Mouse (Mus musculus) induced T-regulatory cell, adult 2 months (primary cell): ENCODE measurements around the gene Elp6.
A peak's percentile ranks its signal among the peaks of the same experiment; 100 is the strongest.
"Not testable (repeated sequence)": the region's sequence is repeated elsewhere in the genome, so short reads cannot be mapped to it uniquely, and the experiment has no call there.

ENCODE experiments used
- DNase-seq: peaks from one replicate; pipeline ENCODE4 v3.0.0-alpha.2; 2012; ENCODE audit warnings: low read depth

Elp6 gene

GRCm38 (mm10) chr9:110316503-110316902 lies 11.5 kb downstream of the Elp6 start:
- no peak for DNase-seq

- DNase-seq = no peak
These were observed 15.8 kb downstream of the Elp6 start for GRCm38 (mm10) chr9:110320769-110321168.

GRCm38 (mm10) chr9:110322972-110323371 lies 18.0 kb downstream of the Elp6 start:
- DNase-seq = no peak

- DNase-seq = no peak
These were observed 19.2 kb downstream of the Elp6 start for GRCm38 (mm10) chr9:110324181-110324580.

GRCm38 (mm10) chr9:110328178-110328577 lies 23.2 kb downstream of the Elp6 start:
- DNase-seq = no peak

- DNase-seq = peak; percentile 55
These were observed 24.1 kb downstream of the Elp6 start for GRCm38 (mm10) chr9:110328946-110329630.

- DNase-seq = peak; percentile 62
These were observed 24.7 kb downstream of the Elp6 start for GRCm38 (mm10) chr9:110329655-110330054.

GRCm38 (mm10) chr9:110330341-110330740 lies 25.4 kb downstream of the Elp6 start:
- peak; percentile 30 for DNase-seq

- DNase-seq = not testable (repeated sequence)
These were observed 25.9 kb downstream of the Elp6 start for GRCm38 (mm10) chr9:110330913-110331312.

GRCm38 (mm10) chr9:110333135-110333895 lies 28.3 kb downstream of the Elp6 start, which contains the start of gene Scap:
Gene Scap, plus strand, starts transcription at chr9:110333288.
- DNase-seq = peak; percentile 97

- peak; percentile 30 for DNase-seq
These were observed 28.9 kb downstream of the Elp6 start for GRCm38 (mm10) chr9:110333896-110334259.

GRCm38 (mm10) chr9:110334849-110335248 lies 29.9 kb downstream of the Elp6 start:
- no peak for DNase-seq

- DNase-seq = no peak
These were observed 35.2 kb downstream of the Elp6 start for GRCm38 (mm10) chr9:110340037-110340750.

- no peak for DNase-seq
These were observed 37.0 kb downstream of the Elp6 start for GRCm38 (mm10) chr9:110342008-110342407.

GRCm38 (mm10) chr9:110343805-110344204 lies 38.8 kb downstream of the Elp6 start:
- no peak for DNase-seq

GRCm38 (mm10) chr9:110345057-110345739 lies 40.2 kb downstream of the Elp6 start:
- no peak for DNase-seq

- no peak for DNase-seq
These were observed 43.9 kb downstream of the Elp6 start for GRCm38 (mm10) chr9:110348899-110349298.

- DNase-seq = no peak
These were observed 45.2 kb downstream of the Elp6 start for GRCm38 (mm10) chr9:110350188-110350587.

- no peak for DNase-seq
These were observed 45.6 kb downstream of the Elp6 start for GRCm38 (mm10) chr9:110350612-110351011.

GRCm38 (mm10) chr9:110351350-110351749 lies 46.4 kb downstream of the Elp6 start:
- DNase-seq = no peak

- DNase-seq = no peak
These were observed 47.1 kb downstream of the Elp6 start for GRCm38 (mm10) chr9:110351932-110352632.

GRCm38 (mm10) chr9:110358341-110358740 lies 53.4 kb downstream of the Elp6 start:
- no peak for DNase-seq
